Mouse (Mus musculus): ENCODE measurements around the gene Btbd16. TPM values are rescaled to one million over a fixed set of nuclear protein-coding genes. Genes with fewer than 3 reads are reported as not detected.

Gene Btbd16
- total RNA-seq, 4 experiments from 2014 or later: not detected

DNA sequence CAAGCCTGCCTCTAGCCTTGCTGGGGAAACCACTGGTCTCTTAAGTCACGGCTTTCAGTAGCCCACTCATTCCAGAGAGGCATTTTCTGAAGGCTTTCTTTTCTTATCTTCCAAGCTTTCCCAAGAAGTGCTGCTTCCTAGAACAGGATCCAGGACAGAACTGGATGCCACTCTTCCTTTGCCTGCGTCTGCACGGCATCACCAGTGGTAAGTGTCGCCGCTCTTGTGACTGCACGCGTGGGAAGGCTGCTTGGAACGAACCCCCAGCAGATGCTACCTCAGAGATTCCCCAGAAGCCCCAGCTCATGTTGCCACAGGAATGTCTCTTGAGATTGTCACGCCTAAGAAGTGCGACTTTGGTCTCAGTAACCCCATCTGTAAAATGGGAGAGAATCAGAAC, 41.7 kb downstream of the Btbd16 start:
- no peak for DNase-seq (ENCODE audit: low spot score)

DNA sequence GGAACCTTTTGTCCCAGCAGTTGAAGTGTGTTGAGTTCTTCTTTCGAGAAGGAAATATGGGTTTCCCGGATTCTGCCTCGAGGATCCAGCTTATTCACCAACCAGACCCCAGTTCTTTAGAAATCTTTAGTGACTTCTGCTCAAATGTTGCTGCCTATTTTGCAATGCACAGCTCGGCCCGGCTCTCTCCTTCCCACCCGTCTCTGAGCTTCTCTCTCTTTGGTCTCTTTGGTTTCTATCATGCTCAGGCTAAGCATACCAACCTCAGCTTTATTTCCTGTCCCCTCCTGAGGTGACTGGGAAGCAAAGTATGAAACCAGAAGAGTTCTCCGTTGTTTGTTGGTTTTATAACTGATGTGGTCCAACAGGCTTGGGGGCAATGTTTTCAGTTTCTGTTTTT, 42.4 kb downstream of the Btbd16 start:
- no peak for DNase-seq (ENCODE audit: low spot score)

DNA sequence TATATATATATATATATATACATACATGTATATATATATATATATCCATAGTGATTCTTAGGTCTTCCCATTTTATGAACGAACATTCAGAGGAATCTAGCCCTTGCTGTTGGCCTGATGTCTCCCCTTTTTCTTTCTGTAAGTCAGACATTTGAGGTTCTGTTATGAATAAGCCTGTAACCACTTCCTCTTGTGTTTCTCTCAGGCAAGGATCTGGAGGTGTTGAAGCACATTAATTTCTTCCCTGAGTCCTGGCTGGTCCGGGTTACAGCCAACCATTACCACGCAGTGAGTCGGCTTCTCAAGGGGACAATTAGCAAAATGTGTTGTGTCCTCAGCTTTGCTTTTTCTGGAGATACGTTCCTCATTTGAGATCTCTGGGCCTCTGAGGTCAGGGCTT, 44.9 kb downstream of the Btbd16 start:
- no peak for DNase-seq (ENCODE audit: low spot score)

GRCm38 (mm10) chr7:130819624-130820023, 45.8 kb downstream of the Btbd16 start:
- DNase-seq (ENCODE audit: low spot score): no peak

DNA sequence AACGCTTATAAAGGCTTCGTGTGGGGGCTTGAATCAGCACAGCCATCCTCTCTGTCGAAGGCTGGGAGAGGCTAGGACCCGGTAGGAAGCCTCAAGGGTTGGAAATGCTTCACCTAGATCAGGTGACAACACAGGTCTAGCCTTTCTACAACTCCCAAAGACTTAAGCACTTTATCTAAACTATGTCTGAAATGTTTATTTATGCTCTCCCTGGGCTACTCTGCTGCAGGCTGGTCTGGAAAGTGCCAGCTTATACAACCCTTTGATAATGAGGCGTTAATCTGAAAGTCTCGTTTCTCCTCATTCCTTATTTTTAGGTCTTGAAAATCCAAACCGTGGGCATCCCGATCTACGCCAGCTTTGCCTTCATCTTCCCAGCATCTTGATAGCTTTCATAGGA, 50.1 kb downstream of the Btbd16 start:
- no peak for DNase-seq (ENCODE audit: low spot score)

GRCm38 (mm10) chr7:130826343-130826742, 52.5 kb downstream of the Btbd16 start:
- DNase-seq (ENCODE audit: low spot score): no peak

GRCm38 (mm10) chr7:130827431-130827830, 53.6 kb downstream of the Btbd16 start:
- peak; percentile 57 for DNase-seq (ENCODE audit: low spot score)

GRCm38 (mm10) chr7:130827844-130828403, 54.1 kb downstream of the Btbd16 start:
- no peak for DNase-seq (ENCODE audit: low spot score)

DNA sequence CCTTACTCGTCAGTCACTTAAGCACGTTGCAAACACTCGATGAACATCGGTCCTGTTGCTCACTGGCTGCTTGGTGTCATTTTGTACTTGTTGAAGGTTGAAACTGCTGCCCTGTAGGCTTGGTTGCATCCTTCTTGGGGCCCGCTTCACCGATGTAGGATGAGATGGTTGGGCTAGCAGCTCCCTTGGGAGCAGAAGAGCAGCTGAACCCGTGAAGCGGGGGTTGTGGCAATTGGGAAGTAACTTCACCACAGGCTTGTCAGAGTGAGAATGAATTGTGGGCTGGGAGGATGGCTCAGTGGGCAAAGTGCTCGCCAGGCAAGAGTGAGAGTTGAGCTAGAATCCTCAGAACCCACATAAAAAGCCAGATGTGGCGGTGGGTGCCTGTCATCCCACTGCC, 54.6 kb downstream of the Btbd16 start:
- DNase-seq (ENCODE audit: low spot score): no peak

DNA sequence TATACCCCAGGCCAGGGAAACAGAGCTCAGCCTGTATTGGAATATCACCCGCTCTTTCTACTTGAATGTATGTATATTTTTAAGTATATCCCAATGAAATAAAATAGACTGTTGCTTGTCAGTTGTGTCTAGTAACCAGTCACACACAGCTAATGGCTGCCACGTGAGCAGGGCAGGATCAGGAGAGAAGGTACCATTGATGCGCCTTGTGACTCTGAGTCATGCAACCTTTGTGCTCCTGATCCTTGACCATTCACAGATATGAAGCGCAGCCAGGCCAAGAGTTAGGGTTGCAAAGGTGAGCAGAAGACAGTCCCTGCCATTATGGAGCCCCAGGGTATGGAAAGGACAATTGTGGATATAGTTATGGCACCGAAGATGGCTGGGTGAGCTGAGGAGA, 57.7 kb downstream of the Btbd16 start:
- no peak for DNase-seq (ENCODE audit: low spot score)

GRCm38 (mm10) chr7:130834299-130834698, 60.4 kb downstream of the Btbd16 start:
- DNase-seq (ENCODE audit: low spot score): no peak

- no peak for DNase-seq (ENCODE audit: low spot score)
Observed at GRCm38 (mm10) chr7:130834958-130835861, 61.3 kb downstream of the Btbd16 start.

- no peak for DNase-seq (ENCODE audit: low spot score)
Observed at GRCm38 (mm10) chr7:130836066-130836465, 62.2 kb downstream of the Btbd16 start.

DNA sequence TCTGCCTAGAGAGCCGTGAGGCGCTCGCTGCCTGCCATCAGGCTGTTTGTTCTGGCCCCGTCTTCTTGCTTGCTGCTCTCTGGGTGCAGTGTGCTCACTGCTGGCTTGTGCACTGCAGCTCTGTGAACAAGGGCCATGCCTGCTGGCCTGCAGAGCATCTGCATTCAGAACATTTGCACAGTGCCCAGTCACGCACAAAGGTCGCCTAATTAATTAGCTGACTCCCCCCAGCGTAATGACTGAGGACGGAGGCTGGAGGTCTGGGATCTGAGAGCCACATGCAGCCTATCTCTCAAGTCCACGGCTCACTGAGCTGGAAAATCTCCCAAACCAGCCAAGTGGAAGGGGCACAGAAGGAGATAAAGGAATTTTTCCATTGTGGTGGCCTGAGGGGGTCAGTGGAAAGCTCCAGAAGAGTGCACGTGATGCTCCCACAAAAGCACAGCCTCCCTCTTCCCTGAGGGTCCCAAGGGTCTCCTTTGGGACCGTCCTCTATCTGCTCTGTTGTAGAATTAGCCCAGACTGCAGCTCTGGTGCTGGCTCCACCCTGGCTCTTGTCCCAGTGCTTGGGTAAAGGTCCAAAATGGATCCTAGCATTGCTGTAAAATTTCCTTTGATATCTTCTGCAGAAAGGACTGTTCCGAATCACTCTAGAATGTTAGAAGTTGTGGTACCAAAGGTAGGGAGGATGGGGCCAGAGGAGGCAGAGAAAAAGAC, 64.2 kb downstream of the Btbd16 start:
- DNase-seq (ENCODE audit: low spot score): no peak

DNA sequence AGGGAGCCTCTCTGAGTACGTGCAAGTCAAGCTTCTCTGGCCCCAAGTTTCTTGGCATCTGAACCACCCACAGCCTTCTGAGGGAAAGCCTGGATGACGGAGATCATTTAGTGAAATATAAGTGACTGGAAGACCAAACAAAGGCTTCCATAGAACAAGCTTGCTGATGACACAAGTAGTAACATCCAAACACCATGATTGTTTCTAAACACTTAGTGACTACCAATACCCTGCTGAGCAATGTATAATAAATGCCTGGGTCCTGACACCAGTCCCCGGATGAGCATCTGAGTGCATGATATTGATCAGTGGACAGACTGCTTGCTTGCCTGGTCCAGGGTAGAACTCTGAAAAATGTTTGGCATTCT, 64.8 kb downstream of the Btbd16 start:
- no peak for DNase-seq (ENCODE audit: low spot score)

DNA sequence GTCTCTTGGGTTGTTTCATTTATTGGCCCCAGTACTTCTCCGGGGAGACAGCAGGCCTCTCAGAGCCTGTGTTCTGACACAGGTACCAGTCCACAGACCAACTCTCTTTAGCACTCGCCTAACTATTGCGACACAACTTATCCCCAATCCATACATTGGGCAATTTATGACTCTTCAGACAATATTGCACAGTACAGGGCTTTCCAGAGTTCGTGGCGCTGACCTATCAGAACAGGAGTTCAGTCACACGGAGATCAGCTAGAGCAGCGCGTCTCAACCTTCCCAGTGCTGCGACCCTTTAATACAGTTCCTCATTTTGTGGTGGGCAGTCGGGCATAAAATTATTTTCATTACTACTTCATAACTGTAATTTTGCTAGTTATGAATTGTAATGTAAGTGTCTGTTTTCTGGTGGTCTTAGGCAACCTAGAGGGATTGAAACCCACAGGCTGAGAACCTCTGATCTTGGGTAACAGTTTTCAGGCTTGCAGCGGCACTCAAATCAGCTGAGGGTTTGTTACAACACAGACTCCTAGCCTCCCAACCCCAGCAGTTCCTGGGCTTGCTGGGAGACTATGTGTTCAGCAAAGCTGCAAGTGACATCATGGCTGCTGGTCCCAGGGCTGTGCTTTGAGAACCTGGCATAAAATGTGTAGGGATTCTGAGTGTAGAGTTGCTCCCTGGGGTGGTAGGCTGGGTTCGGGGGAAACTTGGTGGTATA, 65.7 kb downstream of the Btbd16 start:
- DNase-seq (ENCODE audit: low spot score): no peak

GRCm38 (mm10) chr7:130847164-130847718, 73.4 kb downstream of the Btbd16 start:
- DNase-seq (ENCODE audit: low spot score): no peak

DNA sequence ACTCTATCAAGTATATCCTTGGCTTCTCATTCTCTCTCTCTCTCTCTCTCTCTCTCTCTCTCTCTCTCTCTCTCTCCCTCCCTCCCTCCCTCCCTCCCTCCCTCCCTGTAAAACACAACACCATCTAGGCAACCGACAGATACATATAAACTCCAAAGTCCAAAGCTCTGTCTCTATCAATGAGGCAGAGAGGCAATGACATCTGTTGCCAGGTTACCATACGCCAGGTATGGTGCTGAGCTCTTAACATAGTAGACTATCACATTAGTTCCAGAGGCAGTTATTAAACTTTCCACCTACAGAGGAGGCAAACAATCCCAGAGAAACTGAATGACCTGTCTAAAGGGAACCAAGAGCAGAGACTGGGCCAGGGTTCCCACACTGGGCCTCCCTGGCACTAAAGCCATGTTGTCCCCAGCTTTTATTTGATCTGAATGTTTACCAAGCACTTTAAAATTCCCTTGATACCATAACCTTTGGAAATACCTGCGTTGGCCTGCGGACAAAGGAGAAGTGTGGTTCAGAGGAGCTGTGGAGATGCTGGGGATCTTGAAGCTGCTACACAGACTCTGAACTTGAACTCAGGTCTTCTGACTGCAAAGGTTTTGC, 80.9 kb downstream of the Btbd16 start:
- DNase-seq (ENCODE audit: low spot score): no peak

DNA sequence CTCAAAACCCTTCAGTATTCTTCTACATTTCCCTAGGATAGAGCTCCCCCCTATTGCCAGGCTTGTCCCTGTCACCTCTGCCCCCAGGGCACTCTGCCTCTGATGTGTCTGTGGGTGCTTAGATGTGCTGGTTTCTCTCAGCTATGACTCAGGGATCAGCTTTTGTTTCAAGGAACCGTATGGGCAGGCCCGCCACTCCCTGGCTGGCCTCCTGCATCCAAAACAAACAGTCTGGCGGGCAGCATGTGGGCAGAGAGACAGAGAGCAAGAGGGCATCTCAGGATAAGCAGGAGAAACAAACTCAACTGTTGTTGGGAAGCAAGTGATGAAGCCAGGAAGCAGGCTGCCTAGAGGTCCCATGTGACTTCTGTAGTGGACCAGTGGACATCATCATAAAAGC, 81.8 kb downstream of the Btbd16 start:
- DNase-seq (ENCODE audit: low spot score): peak; percentile 32

DNA sequence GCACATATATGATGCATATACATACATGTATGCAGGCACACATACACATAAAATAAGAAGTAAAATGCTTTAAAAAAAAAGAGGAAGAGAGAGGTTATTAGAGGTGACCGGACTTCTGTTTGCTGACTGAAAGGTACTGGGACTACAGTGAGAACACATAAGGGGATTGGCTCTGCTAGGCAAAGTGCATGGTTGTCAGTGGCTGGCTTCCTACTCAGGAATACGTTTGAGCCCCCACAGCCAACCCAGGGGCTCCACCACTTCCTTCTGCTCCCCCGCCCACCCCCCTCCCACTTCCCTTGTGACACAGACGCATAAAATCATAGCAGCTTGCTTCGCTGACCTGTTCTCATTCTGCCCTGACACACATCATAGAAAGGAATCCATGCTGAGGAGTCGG, 84.1 kb downstream of the Btbd16 start:
- DNase-seq (ENCODE audit: low spot score): no peak

DNA sequence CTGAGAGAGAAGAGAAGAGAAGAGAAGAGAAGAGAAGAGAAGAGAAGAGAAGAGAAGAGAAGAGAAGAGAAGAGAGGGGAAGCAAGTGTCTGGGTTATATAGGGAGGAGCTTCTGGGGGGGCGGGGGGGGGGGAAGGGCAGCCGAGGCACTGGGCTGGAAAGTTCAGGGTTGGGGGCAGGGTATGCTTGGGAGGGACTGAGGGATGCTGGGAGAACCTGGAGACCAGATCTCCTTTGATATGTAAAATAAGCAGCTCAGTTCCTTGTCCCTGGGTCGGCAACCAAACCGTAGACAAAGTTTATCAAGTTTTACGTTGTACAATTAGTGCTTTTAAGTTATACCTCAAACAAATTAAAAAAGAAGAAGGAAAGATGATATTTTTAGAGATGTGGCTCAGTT, 86.1 kb downstream of the Btbd16 start:
- DNase-seq (ENCODE audit: low spot score): no peak

All from heart, adult 8-10 months (tissue).